Comparison of ENCODE assay signal across 8 mouse cellular contexts in the genomic region with DNA sequence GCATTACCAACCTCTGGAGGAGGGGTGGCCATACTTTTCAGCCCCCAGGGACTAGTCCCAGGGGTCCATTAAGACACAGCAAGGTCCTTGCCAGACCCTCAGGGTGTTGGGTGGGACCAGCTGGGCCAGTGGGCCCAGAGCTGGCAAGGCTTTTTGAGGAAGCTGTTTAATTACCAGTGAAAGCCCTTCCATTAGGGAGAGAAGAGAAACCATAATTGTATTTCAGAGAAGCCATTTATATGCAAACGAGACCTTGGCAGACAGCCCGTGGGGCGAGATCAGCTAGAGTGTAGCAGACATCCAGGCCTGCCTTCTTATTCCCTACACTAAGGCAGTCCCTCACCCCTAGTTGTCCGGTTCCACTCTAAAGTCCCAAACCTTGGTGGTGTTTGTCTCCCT. TPM values are rescaled to one million over a fixed set of nuclear protein-coding genes. Genes with fewer than 3 reads are reported as not detected.
DNase-seq lines count a peak whose midpoint lies in the region; ATAC-seq and TF ChIP-seq lines count a peak whose summit lies in the region.

No protein-coding gene starts in this region.

- no peak for ATAC-seq in liver, embryonic 12.5 days
- no peak for ATAC-seq in liver, postnatal 0 days
- ATAC-seq in hindbrain, embryonic 14.5 days (ENCODE audit: low FRiP score): peak; percentile 25; the same call in 1 of the 2 replicates
- ATAC-seq in limb, embryonic 12.5 days (ENCODE audit: insufficient number of reproducible peaks, insufficient read depth, low FRiP score, low TSS enrichment, low read depth): no peak
- ATAC-seq in stomach, embryonic 16.5 days (ENCODE audit: insufficient read depth, low FRiP score): no peak

- no peak overlapping the region for H3K4me3 ChIP-seq in liver, embryonic 12.5 days
- no peak overlapping the region for H3K4me3 ChIP-seq in liver, postnatal 0 days (ENCODE audit: low read depth, low read length)
- no peak overlapping the region for H3K4me3 ChIP-seq in hindbrain, embryonic 14.5 days (replicated peaks; ENCODE audit: low read length)
- H3K4me3 ChIP-seq in limb, embryonic 12.5 days (replicated peaks): no peak overlapping the region
- H3K4me3 ChIP-seq in stomach, embryonic 16.5 days (replicated peaks; ENCODE audit: low read length): no peak overlapping the region

- no peak for DNase-seq in liver, postnatal 0 days
- DNase-seq in cerebellum, adult 9-10 months: peak; percentile 76
- DNase-seq in hindbrain, embryonic 14.5 days (ENCODE audit: low spot score): peak; percentile 87
- DNase-seq in urinary bladder, postnatal 10 days (ENCODE audit: low spot score): no peak
- no peak for DNase-seq in liver

- peaks cover 30% of the 10 kb centered on the region for H3K4me1 ChIP-seq in liver, embryonic 12.5 days
- H3K4me1 ChIP-seq in liver, postnatal 0 days (ENCODE audit: insufficient read depth): peaks cover 13% of the 10 kb centered on the region
- H3K4me1 ChIP-seq in hindbrain, embryonic 14.5 days (replicated peaks; ENCODE audit: control insufficient read depth, insufficient read depth, low read length): peaks cover 63% of the 10 kb centered on the region
- peaks cover 24% of the 10 kb centered on the region for H3K4me1 ChIP-seq in limb, embryonic 12.5 days (replicated peaks)
- peaks cover 19% of the 10 kb centered on the region for H3K4me1 ChIP-seq in stomach, embryonic 16.5 days (ENCODE audit: control insufficient read depth, insufficient read depth, low read length)

- WGBS in liver, embryonic 12.5 days (ENCODE audit: insufficient replicate concordance): 76% methylated on average over 4 of the region's 4 CpGs
- 73% methylated on average over 4 of the region's 4 CpGs for WGBS in liver, postnatal 0 days (ENCODE audit: insufficient replicate concordance)
- 24% methylated on average over 4 of the region's 4 CpGs for WGBS in hindbrain, embryonic 14.5 days
- 72% methylated on average over 4 of the region's 4 CpGs for WGBS in limb, embryonic 12.5 days
- WGBS in stomach, embryonic 16.5 days: 57% methylated on average over 4 of the region's 4 CpGs

- H3K4me2 ChIP-seq in liver, embryonic 12.5 days: no peak overlapping the region
- no peak overlapping the region for H3K4me2 ChIP-seq in liver, postnatal 0 days (ENCODE audit: low read depth, low read length)
- H3K4me2 ChIP-seq in hindbrain, embryonic 14.5 days (replicated peaks): no peak overlapping the region
- H3K4me2 ChIP-seq in limb, embryonic 12.5 days: no peak overlapping the region
- H3K4me2 ChIP-seq in stomach, embryonic 16.5 days (ENCODE audit: low read depth, low read length): no peak overlapping the region

- H3K27me3 ChIP-seq in liver, embryonic 12.5 days (replicated peaks): peaks cover 5% of the 10 kb centered on the region; the same call in 1 of the 2 replicates
- H3K27me3 ChIP-seq in liver, postnatal 0 days (ENCODE audit: insufficient read depth, low read length): no peaks in the 10 kb centered on the region
- no peaks in the 10 kb centered on the region for H3K27me3 ChIP-seq in hindbrain, embryonic 14.5 days (ENCODE audit: control insufficient read depth, insufficient read depth, low read length)
- H3K27me3 ChIP-seq in limb, embryonic 12.5 days: no peaks in the 10 kb centered on the region
- no peaks in the 10 kb centered on the region for H3K27me3 ChIP-seq in stomach, embryonic 16.5 days (ENCODE audit: control insufficient read depth, insufficient read depth, low read length)

- H3K36me3 ChIP-seq in liver, embryonic 12.5 days: peaks cover 29% of the 10 kb centered on the region
- peaks cover 5% of the 10 kb centered on the region; the same call in 1 of the 2 replicates for H3K36me3 ChIP-seq in liver, postnatal 0 days (replicated peaks; ENCODE audit: insufficient read depth, low read length)
- peaks cover 25% of the 10 kb centered on the region for H3K36me3 ChIP-seq in hindbrain, embryonic 14.5 days (replicated peaks; ENCODE audit: control insufficient read depth, insufficient read depth)
- H3K36me3 ChIP-seq in limb, embryonic 12.5 days: peaks cover 44% of the 10 kb centered on the region
- H3K36me3 ChIP-seq in stomach, embryonic 16.5 days (ENCODE audit: control insufficient read depth, insufficient read depth, low read length): no peaks in the 10 kb centered on the region

- TF ChIP-seq CTCF in liver, postnatal 0 days (IDR thresholded peaks at IDR 0.05; ENCODE audit: low read depth): no peak

- H3K9me3 ChIP-seq in liver, embryonic 12.5 days (replicated peaks): no peaks in the 10 kb centered on the region
- H3K9me3 ChIP-seq in liver, postnatal 0 days (ENCODE audit: low read length): no peaks in the 10 kb centered on the region
- no peaks in the 10 kb centered on the region for H3K9me3 ChIP-seq in hindbrain, embryonic 14.5 days (ENCODE audit: control insufficient read depth, low read length)
- no peaks in the 10 kb centered on the region for H3K9me3 ChIP-seq in limb, embryonic 12.5 days
- no peaks in the 10 kb centered on the region for H3K9me3 ChIP-seq in stomach, embryonic 16.5 days (replicated peaks; ENCODE audit: control insufficient read depth, low read length)

- peak overlapping the region; percentile 43; the same call in 1 of the 2 replicates for H3K27ac ChIP-seq in liver, embryonic 12.5 days
- no peak overlapping the region for H3K27ac ChIP-seq in liver, postnatal 0 days (ENCODE audit: low read depth)
- H3K27ac ChIP-seq in hindbrain, embryonic 14.5 days: peak overlapping the region; percentile 89
- peak overlapping the region; percentile 50 for H3K27ac ChIP-seq in limb, embryonic 12.5 days
- H3K27ac ChIP-seq in stomach, embryonic 16.5 days (ENCODE audit: low read length): peak overlapping the region; percentile 67

- TF ChIP-seq EP300 in liver, postnatal 0 days (IDR thresholded peaks at IDR 0.05; ENCODE audit: low read depth): no peak

- no peak overlapping the region for H3K9ac ChIP-seq in liver, embryonic 12.5 days
- no peak overlapping the region for H3K9ac ChIP-seq in liver, postnatal 0 days (replicated peaks)
- H3K9ac ChIP-seq in hindbrain, embryonic 14.5 days: no peak overlapping the region
- no peak overlapping the region for H3K9ac ChIP-seq in limb, embryonic 12.5 days (replicated peaks)
- 0 out of 2 replicates have a peak overlapping the region, but pooled peaks have one; percentile 18 for H3K9ac ChIP-seq in stomach, embryonic 16.5 days (ENCODE audit: low read length)

RNA-seq across cellular contexts. Expression of gene Shf, which starts 17.0 kb away (rescaled TPM):
- polyA plus RNA-seq in liver, embryonic 12.5 days (2016; fragmentation: Nextera tagmentation; extraction: Ambion mirVana): 2.0 TPM in 2 replicates
- polyA plus RNA-seq in liver, postnatal 0 days (2015; fragmentation: Nextera tagmentation; extraction: Ambion mirVana): 1.2 and 1.3 TPM in 2 replicates
- 17.9 and 19.2 TPM in 2 replicates for polyA plus RNA-seq in hindbrain, embryonic 14.5 days (2014; fragmentation: Nextera tagmentation; extraction: Ambion mirVana)
- polyA plus RNA-seq in limb, embryonic 12.5 days (2016; fragmentation: Nextera tagmentation; extraction: Ambion mirVana): 5.4 and 6.5 TPM in 2 replicates
- 1.1 and 2.5 TPM in 2 replicates for polyA plus RNA-seq in stomach, embryonic 16.5 days (2015; fragmentation: Nextera tagmentation; extraction: Ambion mirVana)

RNA-seq across cellular contexts. Expression of gene Duox1, which starts 36.5 kb away (rescaled TPM):
- not detected in 2 replicates for polyA plus RNA-seq in liver, embryonic 12.5 days (2016; fragmentation: Nextera tagmentation; extraction: Ambion mirVana)
- not detected in 2 replicates for polyA plus RNA-seq in liver, postnatal 0 days (2015; fragmentation: Nextera tagmentation; extraction: Ambion mirVana)
- 0.04 and 0.12 TPM in 2 replicates for polyA plus RNA-seq in hindbrain, embryonic 14.5 days (2014; fragmentation: Nextera tagmentation; extraction: Ambion mirVana)
- 0.13 and 0.22 TPM in 2 replicates for polyA plus RNA-seq in limb, embryonic 12.5 days (2016; fragmentation: Nextera tagmentation; extraction: Ambion mirVana)
- polyA plus RNA-seq in stomach, embryonic 16.5 days (2015; fragmentation: Nextera tagmentation; extraction: Ambion mirVana): 2.7 and 4.3 TPM in 2 replicates

RNA-seq across cellular contexts. Expression of gene Duoxa1, which starts 38.4 kb away (rescaled TPM):
- polyA plus RNA-seq in liver, embryonic 12.5 days (2016; fragmentation: Nextera tagmentation; extraction: Ambion mirVana): not detected in 2 replicates
- polyA plus RNA-seq in liver, postnatal 0 days (2015; fragmentation: Nextera tagmentation; extraction: Ambion mirVana): not detected in 2 replicates
- 0.16 and 0.31 TPM in 2 replicates for polyA plus RNA-seq in hindbrain, embryonic 14.5 days (2014; fragmentation: Nextera tagmentation; extraction: Ambion mirVana)
- polyA plus RNA-seq in limb, embryonic 12.5 days (2016; fragmentation: Nextera tagmentation; extraction: Ambion mirVana): 1.1 and 1.2 TPM in 2 replicates
- 11.4 and 17.4 TPM in 2 replicates for polyA plus RNA-seq in stomach, embryonic 16.5 days (2015; fragmentation: Nextera tagmentation; extraction: Ambion mirVana)

RNA-seq across cellular contexts. Expression of gene Duoxa2, which starts 53.2 kb away (rescaled TPM):
- polyA plus RNA-seq in liver, embryonic 12.5 days (2016; fragmentation: Nextera tagmentation; extraction: Ambion mirVana): not detected in 2 replicates
- not detected in 2 replicates for polyA plus RNA-seq in liver, postnatal 0 days (2015; fragmentation: Nextera tagmentation; extraction: Ambion mirVana)
- 0.46 TPM in 1 of 2 replicates, not detected in the other for polyA plus RNA-seq in hindbrain, embryonic 14.5 days (2014; fragmentation: Nextera tagmentation; extraction: Ambion mirVana)
- polyA plus RNA-seq in limb, embryonic 12.5 days (2016; fragmentation: Nextera tagmentation; extraction: Ambion mirVana): not detected in 2 replicates
- polyA plus RNA-seq in stomach, embryonic 16.5 days (2015; fragmentation: Nextera tagmentation; extraction: Ambion mirVana): 3.4 and 6.1 TPM in 2 replicates

RNA-seq across cellular contexts. Expression of gene Duox2, which starts 53.7 kb away (rescaled TPM):
- not detected in 2 replicates for polyA plus RNA-seq in liver, embryonic 12.5 days (2016; fragmentation: Nextera tagmentation; extraction: Ambion mirVana)
- polyA plus RNA-seq in liver, postnatal 0 days (2015; fragmentation: Nextera tagmentation; extraction: Ambion mirVana): 0.02 TPM in 2 replicates
- polyA plus RNA-seq in hindbrain, embryonic 14.5 days (2014; fragmentation: Nextera tagmentation; extraction: Ambion mirVana): not detected in 2 replicates
- not detected in 2 replicates for polyA plus RNA-seq in limb, embryonic 12.5 days (2016; fragmentation: Nextera tagmentation; extraction: Ambion mirVana)
- 1.6 and 2.6 TPM in 2 replicates for polyA plus RNA-seq in stomach, embryonic 16.5 days (2015; fragmentation: Nextera tagmentation; extraction: Ambion mirVana)

Comparison
In these comparisons a context has a peak if more than half of its experiments do, and no peak if none do; other contexts are left out.
1. DNase-seq: peak in cerebellum, adult 9-10 months (single experiment) and hindbrain, embryonic 14.5 days (single experiment); none in liver, postnatal 0 days (single experiment), urinary bladder, postnatal 10 days (single experiment) and liver (single experiment).